Mouse (Mus musculus) E14TG2a.4 (cell line): ENCODE results near the gene Olfr1344.
"Not testable (repeated sequence)": the region's sequence is repeated elsewhere in the genome, so short reads cannot be mapped to it uniquely, and the experiment has no call there.

Experiments
- H3K27me3 ChIP-seq: 2 replicates; pipeline ENCODE4 v1.6.1; 2014; ENCODE audit warnings: low read length, control low read depth; ENCODE audit not compliant: insufficient read depth
- H3K36me3 ChIP-seq: 2 replicates; pipeline ENCODE4 v1.6.1; 2014; ENCODE audit warnings: low read length, control low read depth; ENCODE audit not compliant: insufficient read depth
- H3K4me1 ChIP-seq: replicated peaks from 2 replicates; pipeline ENCODE4 v1.6.1; 2014; ENCODE audit warnings: low read depth, low read length, control low read depth
- H3K4me3 ChIP-seq: replicated peaks from 2 replicates; pipeline ENCODE4 v1.5.1; 2014; ENCODE audit warnings: mild to moderate bottlenecking, low read length
- H3K9me3 ChIP-seq: 2 replicates; pipeline ENCODE4 v1.6.1; 2014; ENCODE audit warnings: low read length, control low read depth
- CTCF ChIP-seq: conservative IDR thresholded peaks from 2 replicates; pipeline ENCODE4 v1.5.1; 2014; ENCODE audit warnings: low read length
- NANOG ChIP-seq: IDR thresholded peaks from 2 replicates; pipeline ENCODE4 v1.6.1; 2014; ENCODE audit warnings: borderline replicate concordance, low read length, mixed read lengths
- POU5F1 ChIP-seq: IDR thresholded peaks from 2 replicates; pipeline ENCODE4 v1.6.1; 2014; ENCODE audit warnings: low read length, borderline replicate concordance

Olfr1344 gene

DNA sequence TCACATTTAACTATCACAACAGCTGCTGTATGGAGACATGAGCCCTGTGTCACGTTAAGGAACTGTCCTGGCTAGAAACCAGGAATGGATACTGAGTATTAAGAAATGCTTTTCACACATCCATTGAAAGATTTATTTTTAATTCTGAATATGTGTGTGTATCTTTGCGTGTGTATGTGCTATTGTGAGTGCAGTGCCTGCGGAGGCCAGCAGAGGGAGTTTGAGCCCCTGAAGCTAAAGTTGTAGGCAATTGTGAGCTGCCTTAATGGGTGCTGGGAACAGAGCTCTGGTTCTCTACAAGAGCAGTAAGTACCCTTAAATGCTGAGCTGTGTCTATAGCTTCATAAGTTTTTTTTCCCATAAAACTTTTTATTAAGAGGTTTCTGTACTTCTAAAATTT, 9.1 kb upstream of the Olfr1344 start:
- Histone ChIP-seq H3K9me3 (peaks cover 5% of the 10 kb centered on the region; the same call in 1 of the 2 replicates), H3K36me3 (no peaks in the 10 kb centered on the region), H3K27me3 (no peaks in the 10 kb centered on the region), H3K4me3 (no peak overlapping the region), H3K4me1 (peaks cover 6% of the 10 kb centered on the region)
- TF ChIP-seq CTCF (peak; percentile 68), POU5F1 (no peak), NANOG (no peak)

DNA sequence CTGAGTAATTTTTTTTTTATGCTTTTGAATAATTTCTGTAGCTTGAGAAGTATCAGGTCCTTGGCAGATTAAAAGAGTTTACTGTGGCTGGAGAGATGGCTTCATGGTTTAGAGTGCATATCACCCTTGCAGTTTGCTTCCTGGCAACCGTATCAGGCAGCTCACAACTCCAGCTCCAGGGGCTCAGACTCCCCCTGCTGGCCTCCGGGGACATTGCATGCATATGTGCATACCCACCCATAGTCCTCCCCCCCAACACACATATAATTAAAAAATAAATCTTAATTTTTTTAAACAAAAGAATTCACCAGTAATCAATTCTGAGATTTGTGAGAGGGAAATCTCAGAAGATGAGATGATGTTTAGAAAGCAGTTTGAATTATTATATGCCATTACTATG, 8.1 kb upstream of the Olfr1344 start:
- Histone ChIP-seq H3K9me3 (peaks cover 5% of the 10 kb centered on the region; the same call in 1 of the 2 replicates), H3K36me3 (no peaks in the 10 kb centered on the region), H3K4me3 (no peak overlapping the region), H3K4me1 (peaks cover 10% of the 10 kb centered on the region), H3K27me3 (no peaks in the 10 kb centered on the region)
- TF ChIP-seq CTCF = peak; percentile 82
- TF ChIP-seq NANOG = no peak

DNA sequence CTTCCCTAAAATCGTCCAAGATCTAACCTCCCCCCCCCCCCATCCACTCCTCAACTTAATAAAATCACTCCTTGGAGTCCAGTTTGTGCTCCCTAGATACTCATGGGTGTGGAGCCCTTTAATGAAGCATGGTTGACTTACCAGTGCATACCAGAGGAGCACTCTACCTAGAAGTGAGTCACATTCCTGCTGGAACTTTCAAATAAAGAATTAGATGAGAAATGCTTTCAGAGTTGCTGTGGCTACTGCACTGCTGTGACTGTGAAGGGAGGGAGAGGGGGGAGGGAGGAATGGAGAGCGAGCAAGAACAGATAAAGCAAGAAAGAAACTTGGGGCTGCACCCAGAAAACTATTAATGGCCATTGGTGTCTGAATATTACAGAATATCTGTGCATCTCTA, 2.7 kb downstream of the Olfr1344 start:
- TF ChIP-seq POU5F1 (no peak), CTCF (no peak), NANOG (no peak)

DNA sequence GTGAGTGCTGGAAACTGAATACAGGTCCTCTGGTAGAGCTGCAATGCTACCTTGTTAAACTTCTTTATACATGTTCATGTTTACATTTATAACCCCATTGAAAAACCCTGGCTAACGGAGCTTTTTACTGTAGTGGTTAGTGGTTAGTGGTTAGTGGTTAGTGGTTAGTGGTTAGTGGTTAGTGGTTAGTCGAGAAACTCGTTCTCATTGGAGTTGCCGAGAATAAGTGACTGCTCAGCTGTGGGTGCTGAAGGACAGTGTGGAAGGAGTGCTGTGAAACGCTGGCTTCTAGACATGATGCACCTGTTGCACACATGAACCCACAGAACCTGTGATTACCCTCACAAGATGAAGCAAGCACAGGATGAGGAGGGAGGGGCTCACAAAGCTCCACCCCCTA, 9.3 kb downstream of the Olfr1344 start:
- Histone ChIP-seq H3K4me1 (no peaks in the 10 kb centered on the region), H3K4me3 (no peak overlapping the region), H3K9me3 (no peaks in the 10 kb centered on the region), H3K27me3 (no peaks in the 10 kb centered on the region), H3K36me3 (no peaks in the 10 kb centered on the region)
- TF ChIP-seq NANOG = no peak
- no peak for TF ChIP-seq POU5F1
- no peak for TF ChIP-seq CTCF

More for the DNA sequence above, 2.7 kb downstream of the Olfr1344 start:
- Histone ChIP-seq H3K4me1 (peaks cover 11% of the 10 kb centered on the region), H3K4me3 (no peak overlapping the region), H3K27me3 (peaks cover 16% of the 10 kb centered on the region), H3K36me3 (no peaks in the 10 kb centered on the region), H3K9me3 (no peaks in the 10 kb centered on the region)

DNA sequence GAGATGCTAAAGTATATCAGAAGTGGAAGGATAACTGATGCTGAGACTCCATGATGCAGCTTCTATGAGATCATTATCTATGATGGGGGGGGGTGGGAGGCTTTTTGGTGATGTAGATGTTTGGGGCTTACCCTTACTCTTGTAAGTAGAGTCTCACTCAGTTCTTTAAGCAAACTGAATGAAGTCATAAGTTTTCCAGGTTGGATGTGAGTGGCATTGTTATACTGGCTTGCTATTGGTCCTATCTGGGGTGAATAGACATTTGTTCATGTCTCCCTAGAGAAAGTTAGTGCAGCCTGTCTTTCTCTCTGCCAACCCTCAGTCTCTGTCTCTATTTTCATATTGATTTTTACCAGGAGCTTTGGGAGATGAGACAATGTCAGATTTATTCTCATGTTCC, 17.4 kb downstream of the Olfr1344 start, which contains the start of gene Olfr1336:
Olfr1336 (plus strand) TSS at position 301 of the 400 bp plus-strand sequence.
- Histone ChIP-seq H3K27me3 (no peaks in the 10 kb centered on the region), H3K36me3 (no peaks in the 10 kb centered on the region), H3K4me1 (no peaks in the 10 kb centered on the region), H3K9me3 (no peaks in the 10 kb centered on the region), H3K4me3 (no peak within 1 kb of the TSS)
- TF ChIP-seq NANOG (no peak), CTCF (no peak), POU5F1 (no peak)

DNA sequence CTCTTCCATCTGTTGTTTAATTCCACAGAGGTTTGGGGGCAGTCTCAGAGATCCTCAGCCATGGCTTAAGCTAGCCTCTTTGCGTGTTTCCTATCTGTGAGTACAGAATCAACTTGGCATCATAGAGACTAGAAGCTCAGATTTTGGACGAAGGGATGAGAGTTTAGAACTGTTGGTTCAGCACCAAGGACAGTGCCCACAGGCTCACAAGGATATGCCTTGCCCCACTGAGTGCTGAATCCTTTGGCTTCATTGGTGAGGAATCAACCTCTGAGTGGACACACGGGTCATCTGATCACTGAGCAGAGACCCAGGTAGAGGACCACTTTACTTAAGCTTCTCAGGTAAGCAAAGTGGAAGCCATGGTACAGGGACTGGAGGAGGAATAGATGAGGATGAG, 17.9 kb downstream of the Olfr1344 start:
- H3K27me3 ChIP-seq = no peaks in the 10 kb centered on the region
- H3K36me3 ChIP-seq = no peaks in the 10 kb centered on the region
- H3K9me3 ChIP-seq = no peaks in the 10 kb centered on the region
- TF ChIP-seq POU5F1 = no peak
- TF ChIP-seq CTCF = no peak
- no peak for TF ChIP-seq NANOG
- no peak overlapping the region for H3K4me3 ChIP-seq
- H3K4me1 ChIP-seq = no peaks in the 10 kb centered on the region

DNA sequence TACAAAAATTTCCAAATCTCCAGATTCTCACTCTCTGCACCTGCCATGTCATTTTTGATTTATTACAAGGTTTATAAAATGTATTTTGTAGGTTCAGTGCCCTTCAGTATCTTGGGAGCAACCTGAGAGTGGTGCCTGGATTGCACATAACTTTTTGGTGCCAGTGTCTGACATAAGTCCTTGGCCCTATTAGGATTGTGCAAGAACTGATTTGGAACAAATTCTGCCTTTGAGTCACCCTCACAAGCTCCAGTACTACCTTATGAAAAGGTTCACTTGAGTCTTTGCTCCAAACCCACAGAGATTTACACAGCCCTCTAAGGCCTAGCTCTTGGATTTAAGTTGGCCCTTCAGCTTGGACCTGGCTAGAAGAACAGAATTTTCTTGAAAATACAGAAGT, 28.5 kb downstream of the Olfr1344 start, which contains the start of gene Olfr1346:
Olfr1346 (plus strand) TSS at position 151 of the 400 bp plus-strand sequence.
- H3K9me3 ChIP-seq = no peaks in the 10 kb centered on the region
- TF ChIP-seq CTCF = no peak
- TF ChIP-seq NANOG = no peak
- no peak for TF ChIP-seq POU5F1
- no peaks in the 10 kb centered on the region for H3K27me3 ChIP-seq
- no peak within 1 kb of the TSS for H3K4me3 ChIP-seq
- H3K4me1 ChIP-seq = no peaks in the 10 kb centered on the region
- H3K36me3 ChIP-seq = no peaks in the 10 kb centered on the region

DNA sequence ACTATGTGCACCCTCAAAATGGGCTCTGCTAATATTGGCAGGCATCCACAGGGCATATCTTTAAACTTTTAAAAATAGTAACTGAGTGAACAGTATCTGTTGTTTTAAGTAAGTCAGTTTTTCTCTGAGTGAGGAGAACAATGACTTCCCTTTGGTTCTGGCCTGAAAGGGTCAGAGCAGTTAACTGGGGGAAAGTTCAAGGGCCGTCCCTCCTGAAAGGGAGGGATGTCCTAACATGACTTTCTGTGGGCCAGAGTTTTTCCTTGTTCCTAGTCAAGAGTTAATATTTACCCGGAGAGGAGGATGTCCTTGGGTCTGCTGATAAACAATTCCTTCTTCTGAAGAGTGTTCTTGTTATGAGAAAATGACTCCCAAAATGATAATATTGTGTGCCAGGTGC, 39.1 kb downstream of the Olfr1344 start:
- not testable (repeated sequence) for H3K36me3 ChIP-seq, H3K4me3 ChIP-seq, H3K9me3 ChIP-seq, H3K4me1 ChIP-seq, H3K27me3 ChIP-seq

DNA sequence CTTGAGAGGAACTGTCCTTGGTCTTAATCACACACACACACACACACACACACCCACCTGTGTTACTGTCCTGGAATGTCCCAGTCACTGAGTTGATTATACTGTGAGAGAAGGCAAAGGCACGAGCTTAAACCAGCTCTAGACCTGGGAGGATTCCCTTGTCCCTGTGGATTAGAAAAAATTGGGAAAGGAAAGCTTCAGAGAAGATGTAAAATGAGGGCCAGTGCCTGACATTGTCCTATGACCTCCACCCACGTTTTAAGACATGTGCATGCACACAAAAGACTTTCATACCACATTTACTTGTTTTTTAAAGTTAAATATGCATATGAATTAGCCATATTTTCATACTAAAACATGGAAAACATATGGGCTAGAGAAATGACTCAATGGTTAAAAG, 48.4 kb downstream of the Olfr1344 start, which contains the start of gene Olfr5:
Olfr5 (minus strand) TSS at position 101 of the 400 bp plus-strand sequence.
- Histone ChIP-seq H3K4me1 (no peaks in the 10 kb centered on the region), H3K27me3 (no peaks in the 10 kb centered on the region; the same call in 1 of the 2 replicates), H3K9me3 (no peaks in the 10 kb centered on the region), H3K4me3 (no peak within 1 kb of the TSS), H3K36me3 (no peaks in the 10 kb centered on the region)
- TF ChIP-seq POU5F1 (no peak), CTCF (no peak)
